Mouse (Mus musculus): ENCODE measurements around the gene H3f3b.
A peak's percentile ranks its signal among the peaks of the same experiment; 100 is the strongest.
"Not testable (repeated sequence)": the region's sequence is repeated elsewhere in the genome, so short reads cannot be mapped to it uniquely, and the experiment has no call there.

Gene H3f3b

DNA sequence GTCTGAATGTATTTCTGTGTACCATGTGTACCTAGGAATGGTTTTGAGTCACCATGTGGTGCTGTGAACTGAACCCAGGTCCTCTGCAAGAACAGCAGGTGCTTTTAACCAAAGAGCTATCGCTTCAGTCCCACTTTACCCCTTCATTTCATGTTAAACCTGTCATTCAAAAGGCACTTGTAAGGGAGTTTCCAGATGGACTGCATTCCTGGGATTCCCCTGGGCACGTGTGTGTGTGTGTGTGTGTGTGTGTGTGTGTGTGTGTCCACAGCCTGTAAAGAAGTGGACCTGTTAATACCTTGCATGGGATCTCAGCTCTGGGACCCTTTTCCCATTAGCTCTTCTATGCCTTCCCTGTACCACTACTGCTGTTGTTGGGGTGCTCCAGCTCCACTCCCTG lies 21.8 kb upstream of the H3f3b start:
- no peak for DNase-seq (ENCODE audit: low spot score in 2 of 2)

GRCm38 (mm10) chr11:116045173-116045572 lies 17.4 kb upstream of the H3f3b start:
- DNase-seq (ENCODE audit: low spot score in 2 of 2), result no peak

DNA sequence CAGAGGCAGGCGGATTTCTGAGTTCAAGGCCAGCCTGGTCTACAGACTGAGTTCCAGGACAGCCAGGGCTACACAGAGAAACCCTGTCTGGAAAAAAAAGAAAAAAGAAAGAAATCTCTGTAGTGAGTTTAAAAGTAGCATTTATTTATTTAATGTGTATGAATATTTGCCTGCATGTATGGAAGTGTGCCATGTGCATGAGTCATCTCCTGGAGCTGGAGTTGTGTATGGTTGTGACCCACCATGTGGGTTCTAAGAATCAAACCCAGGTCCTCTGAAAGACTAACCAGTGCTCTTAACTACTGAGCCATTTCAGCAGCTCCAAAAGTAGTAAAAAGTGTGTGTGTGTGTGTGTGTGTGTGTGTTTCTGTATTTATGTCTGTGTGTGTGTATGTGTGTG lies 15.5 kb upstream of the H3f3b start:
- no peak for DNase-seq (ENCODE audit: low spot score in 2 of 2)

DNA sequence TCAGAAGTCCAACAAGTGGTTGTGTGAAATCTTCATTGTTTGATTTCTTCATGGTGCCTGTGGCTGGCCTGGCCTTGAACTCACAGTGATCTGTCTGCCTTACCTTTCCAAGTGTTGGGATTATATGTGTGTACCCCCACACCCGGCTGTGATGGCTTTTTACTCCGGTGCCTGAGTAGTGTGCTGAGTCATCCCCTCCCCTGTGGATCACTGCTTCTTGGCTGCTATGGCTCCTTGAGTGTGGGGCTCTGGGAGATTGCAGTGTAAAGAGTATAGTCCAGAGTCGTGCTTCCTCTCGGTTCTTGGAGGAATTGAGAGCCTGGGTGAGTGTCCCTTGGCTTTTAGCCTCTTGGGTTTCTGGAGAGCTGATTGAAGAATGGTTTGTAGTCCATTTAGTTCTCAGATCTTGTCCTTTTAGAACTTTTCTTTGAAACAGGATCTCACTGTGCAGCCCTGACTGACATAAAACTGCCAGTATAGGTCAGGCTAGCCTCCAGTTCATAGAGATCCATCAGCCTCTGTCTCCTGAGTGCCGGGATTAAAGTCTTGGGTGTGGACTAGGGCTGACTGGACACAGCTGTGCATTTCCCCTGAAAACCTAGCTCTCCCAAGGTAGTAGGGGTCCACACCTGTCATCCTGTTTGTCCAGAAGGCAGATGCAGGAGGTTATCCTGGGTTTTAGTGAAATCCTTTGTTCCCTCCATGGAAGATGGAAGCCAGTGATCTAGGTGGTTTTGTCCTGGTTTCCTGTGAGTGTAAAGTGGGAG lies 14.8 kb upstream of the H3f3b start:
- no peak for DNase-seq (ENCODE audit: low spot score in 2 of 2)

DNA sequence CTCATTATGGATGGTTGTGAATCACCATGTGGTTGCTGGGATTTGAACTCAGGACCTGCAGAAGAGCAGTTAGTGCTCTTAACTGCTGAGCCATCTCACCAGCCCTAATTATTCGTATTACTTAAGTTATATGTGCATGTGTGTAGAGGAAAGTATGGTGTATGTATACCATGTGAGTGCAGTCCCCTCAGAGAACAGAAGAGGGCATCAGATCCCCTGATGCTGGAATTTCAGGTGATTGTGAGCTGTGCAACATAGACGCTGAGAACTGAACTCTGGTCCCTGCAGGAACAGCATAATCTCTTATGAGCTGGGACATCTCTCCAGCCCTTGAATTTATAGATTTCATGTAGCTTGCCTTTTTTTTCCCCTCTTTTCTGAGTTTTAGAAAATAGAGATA lies 14.1 kb upstream of the H3f3b start:
- DNase-seq (ENCODE audit: low spot score in 2 of 2), result no peak

DNA sequence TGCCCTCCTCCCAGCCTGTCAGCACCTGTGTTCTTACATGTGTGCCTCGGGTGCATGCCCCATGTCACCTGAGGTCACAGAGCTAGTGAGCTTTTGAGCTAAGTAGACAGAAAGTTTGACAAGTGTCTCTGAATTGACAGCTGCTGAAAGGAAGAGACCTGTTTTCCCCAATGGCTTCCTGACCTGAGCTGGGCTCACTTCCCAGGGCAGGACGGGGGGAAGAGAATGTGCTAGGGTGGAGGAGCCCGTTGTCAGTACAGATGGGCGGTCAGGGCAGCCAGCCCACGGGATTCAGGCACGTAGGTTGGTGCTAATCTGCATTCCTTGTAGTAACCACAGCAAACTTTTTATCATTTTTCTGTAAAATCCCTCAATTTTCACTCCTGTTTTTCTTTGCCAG lies 12.8 kb upstream of the H3f3b start:
- DNase-seq (ENCODE audit: low spot score in 2 of 2), result no peak

- no peak for DNase-seq (ENCODE audit: low spot score in 2 of 2)
Measured at GRCm38 (mm10) chr11:116037826-116038225, 10.1 kb upstream of the H3f3b start.

GRCm38 (mm10) chr11:116036671-116037070 lies 8.9 kb upstream of the H3f3b start:
- no peak for DNase-seq (ENCODE audit: low spot score in 2 of 2)

DNA sequence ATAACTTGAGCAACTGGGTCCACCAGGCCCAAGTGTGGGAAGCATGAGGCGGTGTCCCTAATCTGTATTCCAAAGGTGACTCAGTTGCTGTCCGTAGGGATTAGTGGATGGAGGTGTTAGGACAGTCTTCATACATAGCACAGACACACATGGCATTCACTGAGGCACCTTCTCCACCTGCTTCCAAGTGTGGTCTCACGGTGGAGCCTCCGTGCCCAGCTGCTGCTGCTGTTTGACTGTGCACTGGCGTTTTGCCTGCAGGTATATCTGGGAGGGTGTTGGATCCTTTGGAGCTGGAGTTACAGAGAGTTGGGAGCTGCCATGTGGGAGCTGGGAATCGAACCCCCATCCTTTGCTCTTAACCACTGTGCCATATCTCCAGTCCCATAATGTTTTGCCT lies 6.8 kb upstream of the H3f3b start:
- no peak for DNase-seq (ENCODE audit: low spot score in 2 of 2)

- DNase-seq (ENCODE audit: low spot score in 2 of 2), result no peak
Measured at GRCm38 (mm10) chr11:116030898-116031845, 3.4 kb upstream of the H3f3b start.

- DNase-seq (ENCODE audit: low spot score in 2 of 2), result peak; percentile 96 to 98
Measured at GRCm38 (mm10) chr11:116030088-116030897, 2.5 kb upstream of the H3f3b start, which contains the start of gene Unk. TSS of gene Unk (plus strand) at chr11:116030322.

DNA sequence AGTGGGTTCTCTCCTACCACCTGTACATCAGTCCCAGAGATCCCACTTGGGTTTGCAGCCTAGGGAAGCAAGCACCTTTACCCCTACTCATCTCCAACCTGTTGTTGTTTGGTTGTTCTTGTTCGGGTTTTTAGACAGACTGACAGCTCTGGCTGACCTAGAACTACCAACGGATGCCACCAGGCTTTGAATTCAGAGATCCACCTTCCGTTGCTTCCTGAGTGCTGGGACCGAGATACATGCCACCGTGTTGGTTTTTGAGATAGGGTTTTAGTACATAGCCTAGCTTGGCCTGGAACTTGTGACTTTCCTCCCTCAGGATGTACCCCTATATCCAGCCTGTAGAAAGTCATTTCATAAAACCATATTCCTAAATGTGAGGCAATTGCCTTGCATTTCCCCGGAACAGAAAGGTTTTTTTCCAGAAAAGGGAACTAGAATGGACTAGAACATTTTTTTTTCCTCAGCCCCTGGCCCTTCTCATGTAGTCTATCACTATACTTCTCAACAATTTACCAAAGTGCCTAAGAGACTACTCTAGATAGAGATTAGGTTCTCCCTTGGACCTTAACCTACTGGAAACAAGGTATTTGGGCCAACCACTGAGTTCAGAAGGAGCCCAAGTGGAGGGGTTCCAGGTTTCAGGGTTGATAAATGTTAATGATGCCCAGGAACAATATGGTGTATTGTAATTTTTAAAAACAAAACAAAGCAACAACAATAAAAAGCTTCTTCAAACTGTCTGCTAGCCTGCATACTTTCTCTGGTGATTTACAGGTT lies 1.5 kb upstream of the H3f3b start:
- DNase-seq (ENCODE audit: low spot score in 2 of 2), result no peak

DNA sequence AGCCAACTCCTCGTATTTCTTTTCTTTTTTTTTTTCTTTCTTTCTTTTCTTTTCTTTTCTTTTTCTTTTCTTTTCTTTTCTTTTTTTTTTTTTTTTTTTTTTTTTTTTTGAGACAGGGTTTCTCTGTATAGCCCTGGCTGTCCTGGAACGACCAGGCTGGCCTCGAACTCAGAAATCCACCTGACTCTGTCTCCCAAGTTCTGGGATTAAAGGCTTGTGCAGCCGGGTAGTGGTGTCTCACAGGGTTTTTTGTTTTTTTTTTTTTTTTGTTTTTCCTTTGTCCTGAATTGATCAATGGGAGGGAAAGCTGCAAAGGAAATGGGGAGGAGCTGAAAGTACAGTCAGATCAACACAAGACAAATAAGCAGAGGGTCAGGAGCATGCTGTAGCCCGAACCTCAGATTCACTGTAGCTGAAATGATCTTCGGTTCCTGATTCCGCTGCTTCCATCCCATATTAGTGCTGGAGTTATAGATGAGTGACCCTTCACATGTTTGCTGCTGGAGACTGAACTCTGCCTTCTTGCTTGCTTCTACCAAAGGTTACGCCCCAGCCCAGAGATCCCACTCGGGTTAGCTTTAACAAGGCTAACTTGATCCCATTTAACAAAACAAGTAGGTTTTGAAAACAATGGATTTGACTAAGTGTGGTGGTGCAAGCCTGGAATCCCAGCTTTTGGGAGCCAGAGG lies 559 bp upstream of the H3f3b start:
- DNase-seq (ENCODE audit: low spot score in 2 of 2), result no peak

DNA sequence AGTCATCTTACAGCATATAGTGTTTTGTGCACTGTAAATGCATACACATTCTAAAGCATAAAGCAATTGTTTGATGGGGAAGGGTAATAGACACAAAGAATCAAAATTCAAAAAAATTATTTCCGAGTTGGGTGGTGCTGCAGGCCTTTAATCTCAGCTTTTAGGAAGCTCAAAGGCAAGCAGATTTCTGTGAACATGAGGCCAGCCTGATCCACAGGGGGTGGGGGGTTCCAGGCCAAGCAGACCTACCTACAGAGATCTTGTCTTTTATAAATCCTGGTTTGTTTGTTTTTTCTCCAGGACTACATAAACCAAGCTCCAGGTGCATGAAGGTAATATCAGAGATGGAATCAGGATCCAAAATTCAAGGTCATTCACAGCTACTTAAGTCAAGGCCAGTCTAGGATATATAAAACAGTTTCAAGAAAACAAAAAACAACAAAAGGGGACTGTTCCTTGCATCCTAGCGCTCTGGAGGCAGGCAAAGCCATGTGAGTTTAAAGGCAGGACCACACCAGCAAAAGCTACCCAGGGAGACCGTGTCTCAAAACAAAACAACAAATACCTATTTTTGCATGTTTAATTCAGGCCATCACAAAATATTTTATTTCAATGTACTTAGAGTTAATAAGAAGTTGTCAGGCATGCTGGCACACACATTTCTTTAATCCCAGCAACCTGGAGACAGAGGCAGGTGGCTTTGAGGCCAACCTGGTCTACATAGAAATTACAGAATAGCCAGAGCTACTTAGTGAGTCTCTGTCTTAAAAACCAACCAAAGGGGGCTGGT lies 2.5 kb downstream of the H3f3b start:
- no peak for DNase-seq (ENCODE audit: low spot score in 2 of 2)

GRCm38 (mm10) chr11:116024356-116024808 lies 3.4 kb downstream of the H3f3b start:
- peak; percentile 96 to 98 for DNase-seq (ENCODE audit: low spot score in 2 of 2)

- DNase-seq (ENCODE audit: low spot score in 2 of 2), result peak; percentile 57 to 69
Measured at GRCm38 (mm10) chr11:116023771-116024355, 3.9 kb downstream of the H3f3b start.

DNA sequence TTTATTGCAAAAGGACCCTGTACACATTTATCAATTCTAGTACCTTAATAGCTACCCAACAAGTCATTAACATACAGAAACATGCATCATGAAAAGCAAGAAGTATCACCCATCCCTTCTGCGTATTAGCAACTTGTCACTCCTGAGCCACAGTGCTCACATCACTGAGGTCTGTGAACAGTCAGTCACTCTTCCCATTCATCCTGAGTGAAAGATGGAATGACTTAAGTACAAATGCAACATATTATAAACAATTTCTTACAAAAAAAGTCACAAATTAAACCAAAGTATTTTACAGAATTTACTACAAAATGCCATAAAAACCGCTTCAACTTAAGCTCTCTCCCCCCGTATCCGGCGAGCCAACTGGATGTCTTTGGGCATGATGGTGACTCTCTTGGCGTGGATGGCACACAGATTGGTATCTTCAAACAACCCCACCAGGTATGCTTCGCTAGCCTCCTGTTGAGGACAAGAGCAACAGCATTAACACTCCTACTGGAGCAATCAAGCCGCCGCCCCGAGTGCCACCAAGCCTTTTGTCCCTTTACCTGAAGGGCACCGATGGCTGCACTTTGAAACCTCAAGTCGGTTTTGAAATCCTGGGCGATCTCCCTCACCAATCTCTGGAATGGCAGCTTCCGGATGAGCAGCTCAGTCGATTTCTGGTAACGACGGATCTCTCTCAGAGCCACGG lies 4.5 kb downstream of the H3f3b start:
- not testable (repeated sequence) for DNase-seq (ENCODE audit: low spot score in 2 of 2)

DNA sequence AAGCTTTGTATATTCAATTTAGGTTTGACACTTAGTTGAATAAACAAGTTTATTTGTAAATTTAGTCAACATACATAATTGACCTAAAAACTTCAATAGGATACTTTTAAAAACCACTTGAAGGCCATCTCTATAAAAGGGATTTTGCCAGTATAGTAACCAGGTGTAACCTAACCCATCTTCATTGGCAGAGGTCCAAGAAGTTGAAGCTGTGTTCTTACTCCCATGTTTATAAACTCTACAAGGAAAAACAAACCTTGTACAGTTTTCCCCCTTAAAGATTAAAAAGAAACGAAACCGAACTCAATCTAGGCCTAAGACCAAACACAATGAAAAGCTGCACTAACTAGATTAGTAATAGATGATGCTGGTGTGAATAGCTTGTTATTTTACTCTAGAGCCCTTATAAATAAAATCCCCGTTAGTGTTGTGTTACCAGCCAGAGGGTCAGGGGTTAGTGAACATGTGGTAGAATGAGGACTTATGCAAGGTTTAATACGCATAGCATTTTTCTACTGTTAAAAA lies 5.4 kb downstream of the H3f3b start:
- no peak for DNase-seq (ENCODE audit: low spot score in 2 of 2)
